Mouse (Mus musculus) heart, embryonic 14.5 days (tissue): ENCODE measurements at regions not wholly inside any gene's neighbourhood (a gene's known extent, or its start where the extent isn't known, plus 50 kb on each side); places are given as distances from the start of the nearest gene placed in this dataset.

ENCODE experiments used
- ATAC-seq: fragments of 200-750 bp; cut with Nextera tagmentation; 2 replicates; pipeline ENCODE4 v1.8.0; 2017; ENCODE audit warnings: low read depth, moderate TSS enrichment; ENCODE audit not compliant: insufficient number of reproducible peaks, insufficient read depth, low FRiP score
- H3K27ac ChIP-seq, 2 experiments: fragments of 200-500 bp in 1 of 2; fragments of 300-500 bp in 1 of 2; sonication (generic) in 1 of 2; replicated peaks in 1 of 2; 2 replicates each; pipeline ENCODE4 v1.5.1; 2012 to 2014; ENCODE audit warnings: low read depth in 2 of 2, low read length in 2 of 2, control low read depth in 1 of 2, mild to moderate bottlenecking in 1 of 2, mixed read lengths in 1 of 2; ENCODE audit not compliant: control insufficient read depth in 1 of 2, insufficient read depth in 1 of 2
- H3K27me3 ChIP-seq: fragments of 300-500 bp; sonication (generic); 2 replicates; pipeline ENCODE4 v1.6.1; 2014; ENCODE audit warnings: mild to moderate bottlenecking, low read length, control low read depth; ENCODE audit not compliant: control insufficient read depth, insufficient read depth
- H3K36me3 ChIP-seq: fragments of 300-500 bp; sonication (generic); 2 replicates; pipeline ENCODE4 v1.6.1; 2014; ENCODE audit warnings: mild to moderate bottlenecking, control low read depth, low read length, mixed read lengths; ENCODE audit not compliant: control insufficient read depth, insufficient read depth
- H3K4me1 ChIP-seq, 2 experiments: fragments of 200-500 bp in 1 of 2; fragments of 300-500 bp in 1 of 2; sonication (generic) in 1 of 2; 2 replicates each; pipeline ENCODE4 v1.6.1; 2012 to 2014; ENCODE audit warnings: low read length in 2 of 2, control low read depth in 1 of 2, mixed read lengths in 1 of 2; ENCODE audit not compliant: control insufficient read depth in 2 of 2, insufficient read depth in 2 of 2
- H3K4me2 ChIP-seq: fragments of 300-500 bp; sonication (generic); 2 replicates; pipeline ENCODE4 v1.6.1; 2014; ENCODE audit warnings: mild to moderate bottlenecking, low read length
- H3K4me3 ChIP-seq, 2 experiments: fragments of 200-500 bp in 1 of 2; fragments of 300-500 bp in 1 of 2; sonication (generic) in 1 of 2; 2 replicates each; pipeline ENCODE4 v1.5.1; 2012 to 2014; ENCODE audit warnings: low read length in 2 of 2, mild to moderate bottlenecking in 2 of 2, control low read depth in 1 of 2, low read depth in 1 of 2, moderate library complexity in 1 of 2; ENCODE audit not compliant: control insufficient read depth in 1 of 2, insufficient read depth in 1 of 2
- H3K9ac ChIP-seq: fragments of 300-500 bp; sonication (generic); 2 replicates; pipeline ENCODE4 v1.6.1; 2014; ENCODE audit warnings: mild to moderate bottlenecking, low read length
- H3K9me3 ChIP-seq: fragments of 300-500 bp; sonication (generic); 2 replicates; pipeline ENCODE4 v1.6.1; 2016; ENCODE audit warnings: low read length, control low read depth; ENCODE audit not compliant: control insufficient read depth
- WGBS: fragments of 180-500 bp; shearing (Covaris S2); extraction: QIAGEN DNeasy Blood & Tissue Kit; methylation state at CpG from one replicate; pipeline ENCODE4 v1.1.7; 2014; 5-methylcytosine and 5-hydroxymethylcytosine counted together

DNA sequence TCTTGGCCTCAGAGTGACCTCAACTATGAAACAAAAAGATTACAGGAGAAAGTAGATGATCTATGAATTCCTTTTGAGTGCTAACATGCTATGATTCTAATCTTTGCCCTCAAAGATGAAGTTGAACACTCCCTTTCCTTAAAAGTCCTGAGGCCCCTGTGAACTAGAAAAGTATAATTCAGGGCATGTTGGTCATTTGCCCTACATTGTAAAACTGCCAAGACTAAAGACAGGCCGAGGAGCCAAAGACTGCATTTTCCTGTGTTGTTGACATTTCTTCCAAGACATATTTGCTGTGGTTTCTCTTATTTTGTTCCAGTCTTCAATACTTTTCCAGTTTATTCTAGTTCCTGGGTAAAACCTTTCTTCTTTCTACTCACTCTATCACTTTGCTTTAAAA, 159.9 kb upstream of the Nt5c1b start:
- Histone ChIP-seq H3K4me2 (no peak overlapping the region), H3K9ac (no peak overlapping the region), H3K27ac (no peak overlapping the region), H3K9me3 (no peaks in the 10 kb centered on the region), H3K4me3 (no peak overlapping the region), H3K27me3 (no peaks in the 10 kb centered on the region), H3K36me3 (no peaks in the 10 kb centered on the region), H3K4me1 (no peaks in the 10 kb centered on the region)
- ATAC-seq: no peak
- 47% methylated on average over 1 of the region's 1 CpGs for WGBS

DNA sequence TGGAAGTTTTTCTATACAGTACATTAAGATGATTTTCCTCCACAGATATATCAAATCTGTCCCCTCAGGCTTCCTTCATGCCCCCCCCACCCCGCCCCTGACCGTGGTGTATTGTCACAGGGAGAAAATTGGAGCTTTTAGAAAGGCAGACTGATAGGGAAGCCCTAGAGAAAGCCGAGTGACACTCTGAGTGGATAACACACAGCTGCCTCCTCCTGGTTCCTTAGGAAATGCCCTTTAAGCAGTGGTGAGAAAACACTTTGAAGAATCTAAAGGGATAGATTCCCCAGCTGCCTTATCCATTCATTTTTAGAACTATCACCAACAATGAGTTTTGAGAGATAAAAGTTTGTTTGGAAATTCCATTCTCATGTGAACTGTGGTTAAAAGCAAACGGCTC, 147.0 kb upstream of the Nt5c1b start:
- ATAC-seq: no peak
- no peaks in the 10 kb centered on the region for H3K4me1 ChIP-seq
- H3K4me2 ChIP-seq: no peak overlapping the region
- H3K36me3 ChIP-seq: no peaks in the 10 kb centered on the region
- no peak overlapping the region for H3K9ac ChIP-seq
- 8% methylated on average over 4 of the region's 4 CpGs for WGBS
- no peaks in the 10 kb centered on the region for H3K27me3 ChIP-seq
- H3K9me3 ChIP-seq: no peaks in the 10 kb centered on the region
- no peak overlapping the region for H3K4me3 ChIP-seq
- no peak overlapping the region for H3K27ac ChIP-seq

DNA sequence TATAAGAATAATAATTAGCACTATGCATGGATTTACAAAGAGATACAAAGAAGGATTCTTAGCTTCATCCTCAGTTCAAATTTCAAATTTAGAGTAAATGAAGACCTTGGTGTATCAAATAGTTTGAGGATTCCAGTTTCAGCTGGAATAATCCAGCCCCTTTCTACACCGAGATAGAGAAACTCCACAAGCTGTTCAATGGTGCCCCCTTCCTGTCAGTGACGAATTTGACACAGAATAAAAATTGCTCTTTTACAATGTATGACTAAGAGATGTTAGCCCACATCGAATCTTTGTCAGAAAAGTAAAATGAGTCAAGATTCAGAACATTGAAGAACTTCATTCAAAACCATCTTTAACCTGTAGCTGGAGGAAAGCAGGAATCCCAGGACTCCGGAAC, 145.9 kb upstream of the Nt5c1b start:
- Histone ChIP-seq H3K9ac (no peak overlapping the region), H3K4me3 (no peak overlapping the region), H3K4me1 (no peaks in the 10 kb centered on the region), H3K9me3 (no peaks in the 10 kb centered on the region), H3K36me3 (no peaks in the 10 kb centered on the region), H3K27me3 (no peaks in the 10 kb centered on the region), H3K4me2 (no peak overlapping the region), H3K27ac (no peak overlapping the region)
- ATAC-seq: no peak
- WGBS: 29% methylated on average over 4 of the region's 4 CpGs

DNA sequence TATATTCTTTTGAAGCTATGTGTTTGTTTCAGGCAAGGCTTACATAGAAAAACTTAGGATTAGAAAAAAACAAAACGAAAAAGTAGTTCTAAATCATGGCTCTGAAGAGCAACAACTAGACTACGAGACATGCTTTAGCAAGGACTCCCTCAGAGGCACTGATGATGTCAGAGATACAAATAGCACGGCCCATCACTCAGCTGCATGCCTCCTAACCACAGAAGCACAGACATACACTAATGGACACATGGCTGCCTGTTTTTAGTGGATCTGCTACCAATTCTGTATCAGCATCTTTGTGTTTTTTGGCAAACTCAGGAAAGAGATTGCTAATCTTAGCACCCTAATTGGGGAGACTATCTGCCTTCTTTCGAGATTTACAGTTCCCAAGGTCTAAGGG, 138.6 kb upstream of the Nt5c1b start:
- 27% methylated on average over 4 of the region's 4 CpGs for WGBS
- Histone ChIP-seq H3K4me3 (no peak overlapping the region), H3K9ac (no peak overlapping the region), H3K27me3 (no peaks in the 10 kb centered on the region), H3K9me3 (no peaks in the 10 kb centered on the region), H3K27ac (no peak overlapping the region), H3K4me1 (peaks cover 0 to 10% of the 10 kb centered on the region in 2 experiments; a peak in 2 of 4 replicates), H3K4me2 (no peak overlapping the region), H3K36me3 (no peaks in the 10 kb centered on the region)
- ATAC-seq: no peak

DNA sequence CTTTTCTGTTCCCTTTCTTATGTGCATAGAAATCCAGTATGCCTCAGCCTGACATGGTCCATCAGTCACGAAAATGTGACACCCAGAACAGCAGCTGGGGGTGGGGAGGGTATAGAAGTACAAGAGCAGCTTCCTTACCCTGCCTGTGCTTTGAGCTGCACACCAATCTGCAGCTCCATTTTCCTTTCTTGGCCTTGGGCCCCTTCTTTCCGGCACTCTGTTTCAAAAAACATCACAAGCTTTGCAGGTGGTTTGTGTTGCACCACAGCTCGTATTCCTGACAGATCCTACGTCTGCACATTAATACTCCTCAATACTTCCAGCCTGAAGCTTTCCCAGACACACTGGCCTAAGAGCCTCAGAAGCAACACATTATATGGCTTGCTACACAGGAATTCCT, 138.1 kb upstream of the Nt5c1b start:
- peaks cover 0 to 10% of the 10 kb centered on the region in 2 experiments; a peak in 2 of 4 replicates for H3K4me1 ChIP-seq
- H3K36me3 ChIP-seq: no peaks in the 10 kb centered on the region
- WGBS: 42% methylated on average over 4 of the region's 4 CpGs
- H3K4me2 ChIP-seq: no peak overlapping the region
- H3K27ac ChIP-seq: no peak overlapping the region
- H3K27me3 ChIP-seq: no peaks in the 10 kb centered on the region
- ATAC-seq: no peak
- no peak overlapping the region for H3K9ac ChIP-seq
- H3K4me3 ChIP-seq: no peak overlapping the region
- no peaks in the 10 kb centered on the region for H3K9me3 ChIP-seq

DNA sequence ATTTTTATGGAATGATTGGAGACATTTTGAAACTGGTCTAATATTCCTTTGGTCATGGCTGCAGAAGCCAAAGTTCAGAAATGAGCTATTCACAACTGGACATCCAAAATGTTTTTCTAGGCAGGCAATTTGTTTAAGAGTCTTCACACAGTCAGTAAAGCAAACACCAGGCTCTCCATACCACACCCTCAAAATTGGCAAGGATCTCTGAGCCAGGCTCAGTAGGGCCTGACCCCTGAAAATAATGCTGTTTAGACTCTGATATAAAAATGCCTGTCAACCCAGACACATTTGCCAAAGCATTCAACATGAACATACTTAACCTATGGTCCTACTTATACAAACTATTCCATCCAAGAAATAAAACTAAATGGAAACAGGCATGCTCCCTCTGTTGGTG, 121.7 kb upstream of the Nt5c1b start:
- Histone ChIP-seq H3K9ac (no peak overlapping the region), H3K4me2 (no peak overlapping the region), H3K36me3 (no peaks in the 10 kb centered on the region), H3K27me3 (no peaks in the 10 kb centered on the region), H3K9me3 (no peaks in the 10 kb centered on the region), H3K4me1 (no peaks in the 10 kb centered on the region), H3K4me3 (no peak overlapping the region), H3K27ac (no peak overlapping the region)
- ATAC-seq: no peak

DNA sequence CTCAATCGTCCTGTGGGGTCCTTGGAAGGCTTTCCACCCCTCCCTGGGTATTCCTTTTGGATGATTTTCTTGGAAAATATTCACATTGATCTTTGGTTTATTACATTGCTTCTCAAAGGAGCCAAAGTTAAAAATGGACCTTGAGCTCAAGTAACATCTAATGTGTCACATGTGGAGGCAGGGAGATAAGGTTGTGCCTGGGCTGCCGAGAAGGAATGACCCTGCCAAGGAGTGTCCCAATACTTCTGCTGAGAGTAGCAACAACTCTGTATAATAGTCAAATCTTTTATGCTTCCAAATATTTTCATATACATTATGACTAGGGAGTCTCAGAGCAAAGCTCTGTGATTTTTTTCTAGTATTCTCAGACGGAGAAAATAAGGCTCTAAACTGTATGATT, 113.4 kb upstream of the Nt5c1b start:
- ATAC-seq: no peak
- H3K9ac ChIP-seq: no peak overlapping the region
- no peaks in the 10 kb centered on the region for H3K36me3 ChIP-seq
- no peaks in the 10 kb centered on the region for H3K4me1 ChIP-seq
- WGBS: 46% methylated on average over 3 of the region's 3 CpGs
- H3K27ac ChIP-seq: no peak overlapping the region
- H3K4me2 ChIP-seq: no peak overlapping the region
- no peak overlapping the region for H3K4me3 ChIP-seq
- no peaks in the 10 kb centered on the region for H3K9me3 ChIP-seq
- H3K27me3 ChIP-seq: no peaks in the 10 kb centered on the region

DNA sequence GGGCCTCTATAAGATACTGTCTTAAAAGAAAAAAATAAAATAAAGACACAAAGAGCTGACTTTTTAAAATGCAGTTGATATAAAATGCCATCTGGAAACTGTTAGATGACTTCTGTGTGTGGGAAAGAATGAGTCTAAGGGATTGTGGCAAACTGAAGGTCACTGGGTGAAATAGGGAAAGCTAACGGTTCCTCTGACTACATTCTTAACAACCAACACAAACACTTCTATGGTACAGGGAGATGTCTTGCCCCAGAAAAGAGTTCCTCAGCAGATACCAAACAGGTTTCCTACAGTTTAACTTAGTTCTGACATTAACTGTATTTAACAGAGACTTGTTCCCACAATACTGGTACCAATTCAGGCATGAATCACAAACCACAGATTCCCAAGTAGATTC, 103.6 kb upstream of the Nt5c1b start:
- no peaks in the 10 kb centered on the region for H3K9me3 ChIP-seq
- WGBS: 40% methylated on average over 1 of the region's 1 CpGs
- no peak overlapping the region for H3K27ac ChIP-seq
- H3K4me1 ChIP-seq: no peaks in the 10 kb centered on the region
- no peak overlapping the region for H3K4me2 ChIP-seq
- no peak overlapping the region for H3K9ac ChIP-seq
- no peak overlapping the region for H3K4me3 ChIP-seq
- no peak for ATAC-seq
- H3K36me3 ChIP-seq: no peaks in the 10 kb centered on the region
- no peaks in the 10 kb centered on the region for H3K27me3 ChIP-seq
